23 mouse cellular contexts compared by ENCODE assay signal in the genomic region with DNA sequence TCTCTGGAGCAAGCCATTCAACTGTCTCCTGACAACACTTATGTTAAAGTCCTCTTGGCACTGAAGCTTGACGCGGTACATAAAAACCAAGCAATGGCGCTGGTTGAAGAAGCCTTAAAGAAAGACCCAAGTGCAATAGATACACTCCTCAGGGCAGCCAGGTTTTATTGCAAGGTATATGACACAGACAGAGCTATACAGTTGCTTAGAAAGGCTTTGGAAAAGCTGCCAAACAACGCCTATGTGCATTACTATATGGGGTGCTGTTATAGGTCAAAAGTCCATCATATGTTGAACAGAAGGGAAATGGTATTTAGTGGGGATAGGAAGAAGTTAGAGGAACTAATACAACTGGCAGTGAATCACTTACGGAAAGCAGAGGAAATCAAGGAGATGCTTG. TPM values are rescaled to one million over a fixed set of nuclear protein-coding genes. Genes with fewer than 3 reads are reported as not detected.
A peak's percentile ranks its signal among the peaks of the same experiment; 100 is the strongest.
DNase-seq lines count a peak whose midpoint lies in the region; ATAC-seq and TF ChIP-seq lines count a peak whose summit lies in the region.
"Had no signal": no experiment of that assay in that cellular context is flagged by ENCODE, and none has a peak within 500 bp of the region (broad histone marks: within the 10 kb centered on the region; RNA-seq: fewer than 3 reads in every experiment).

No protein-coding gene starts in this region.

- no peak for TF ChIP-seq CTCF in intestine, postnatal 0 days (IDR thresholded peaks at IDR 0.05; ENCODE audit: low read depth)
- no peak for TF ChIP-seq CTCF in small intestine, adult 2 months (IDR thresholded peaks at IDR 0.05; ENCODE audit: extremely low read depth, insufficient read length, insufficient replicate concordance, low read depth, low read length)
- no peak for TF ChIP-seq CTCF in cerebellum, adult 2 months (IDR thresholded peaks at IDR 0.05; ENCODE audit: borderline replicate concordance, insufficient read depth, low read depth, low read length)

- no peak for TF ChIP-seq POLR2A in small intestine, adult 2 months (IDR thresholded peaks at IDR 0.05; ENCODE audit: low read depth, low read length)
- no peak for TF ChIP-seq POLR2A in cerebellum, adult 2 months (IDR thresholded peaks at IDR 0.05; ENCODE audit: borderline replicate concordance, insufficient read depth, low read length)

- ATAC-seq in intestine, embryonic 16.5 days, result 0 out of 2 replicates have a peak, but pooled peaks have one; percentile 63
- no peak for ATAC-seq in intestine, embryonic 15.5 days
- ATAC-seq in intestine, postnatal 0 days, result peak; percentile 61
- ATAC-seq: activated CD4-positive, CD25-positive, alpha-beta regulatory T cell, adult 4 months; CD4-positive, CD25-positive, alpha-beta regulatory T cell, adult 4 months; Patski had no signal

- WGBS in intestine, embryonic 16.5 days, result 82% methylated on average over 5 of the region's 5 CpGs
- WGBS in intestine, embryonic 15.5 days, result 89% methylated on average over 5 of the region's 5 CpGs
- 70% methylated on average over 5 of the region's 5 CpGs for WGBS in intestine, postnatal 0 days
- 49% methylated on average over 5 of the region's 5 CpGs for WGBS in large intestine, adult 2 months
- 49% methylated on average over 5 of the region's 5 CpGs for WGBS in small intestine, adult 2 months
- WGBS in cerebellum, adult 2 months, result 93% methylated on average over 5 of the region's 5 CpGs

- H3K9ac ChIP-seq in intestine, embryonic 16.5 days (ENCODE audit: low read depth, low read length), result no peak overlapping the region
- no peak overlapping the region for H3K9ac ChIP-seq in intestine, embryonic 15.5 days
- H3K9ac ChIP-seq in intestine, postnatal 0 days (ENCODE audit: low read depth, low read length), result no peak overlapping the region

- H3K4me2 ChIP-seq in intestine, embryonic 16.5 days (ENCODE audit: low read depth, low read length), result no peak overlapping the region
- H3K4me2 ChIP-seq in intestine, embryonic 15.5 days (replicated peaks), result no peak overlapping the region
- H3K4me2 ChIP-seq in intestine, postnatal 0 days (replicated peaks; ENCODE audit: low read depth), result no peak overlapping the region

- 0 out of 2 replicates have a peak, but pooled peaks cover 5% of the 10 kb centered on the region for H3K4me1 ChIP-seq in intestine, embryonic 16.5 days (ENCODE audit: control insufficient read depth, insufficient read depth, low read length)
- H3K4me1 ChIP-seq in intestine, embryonic 15.5 days (replicated peaks), result no peaks in the 10 kb centered on the region
- H3K4me1 ChIP-seq in intestine, postnatal 0 days (replicated peaks; ENCODE audit: control insufficient read depth, insufficient read depth, low read length), result 0 out of 2 replicates have a peak, but pooled peaks cover 3% of the 10 kb centered on the region
- H3K4me1 ChIP-seq in small intestine, adult 2 months (ENCODE audit: control insufficient read depth, insufficient read depth, insufficient read length, low read length), result peaks cover 11% of the 10 kb centered on the region; the same call in 1 of the 2 replicates
- H3K4me1 ChIP-seq in cerebellum, adult 2 months (ENCODE audit: control insufficient read depth, insufficient read depth, low read length), result no peaks in the 10 kb centered on the region

- no peak overlapping the region for H3K27ac ChIP-seq in intestine, embryonic 16.5 days (ENCODE audit: low read length)
- no peak overlapping the region for H3K27ac ChIP-seq in intestine, embryonic 15.5 days
- H3K27ac ChIP-seq in intestine, postnatal 0 days (ENCODE audit: low read depth, low read length), result no peak overlapping the region
- H3K27ac ChIP-seq in small intestine, adult 2 months (ENCODE audit: insufficient read depth, low read depth, low read length), result peak overlapping the region; percentile 9; the same call in 1 of the 2 replicates
- H3K27ac ChIP-seq in cerebellum, adult 2 months (ENCODE audit: insufficient read depth, low read length), result no peak overlapping the region

- H3K36me3 ChIP-seq in intestine, embryonic 16.5 days (ENCODE audit: control insufficient read depth, insufficient read depth, low read length), result no peaks in the 10 kb centered on the region; the same call in 1 of the 2 replicates
- no peaks in the 10 kb centered on the region for H3K36me3 ChIP-seq in intestine, embryonic 15.5 days
- H3K36me3 ChIP-seq in intestine, postnatal 0 days (ENCODE audit: control insufficient read depth, insufficient read depth), result no peaks in the 10 kb centered on the region; the same call in 1 of the 2 replicates
- H3K36me3 ChIP-seq in small intestine, adult 2 months (ENCODE audit: control insufficient read depth, insufficient read depth, low read length), result no peaks in the 10 kb centered on the region; the same call in 1 of the 2 replicates
- H3K36me3 ChIP-seq: G1E had no signal

- peak; percentile 64 for DNase-seq in large intestine, adult 2 months (ENCODE audit: low read depth, low spot score)
- DNase-seq in cerebellum, adult 18-20 months, result no peak
- DNase-seq in cerebellum, adult 2 months, result no peak
- DNase-seq in kidney, postnatal 10 days, result no peak
- DNase-seq: adrenal gland, adult 2 months; adrenal gland, adult 8-10 months; adrenal gland, postnatal 10 days; adrenal gland, postnatal 14 days; adrenal gland, postnatal 25 days; adrenal gland, postnatal 36 days; B cell, adult 2 months; cerebellum, adult 11 months; cerebellum, adult 11-12 months had no signal

- H3K9me3 ChIP-seq in intestine, embryonic 16.5 days (ENCODE audit: control insufficient read depth, low read length), result no peaks in the 10 kb centered on the region
- H3K9me3 ChIP-seq in intestine, embryonic 15.5 days, result no peaks in the 10 kb centered on the region
- H3K9me3 ChIP-seq in intestine, postnatal 0 days (ENCODE audit: control insufficient read depth), result no peaks in the 10 kb centered on the region
- H3K9me3 ChIP-seq: G1E had no signal

- no peaks in the 10 kb centered on the region for H3K27me3 ChIP-seq in intestine, embryonic 16.5 days (replicated peaks; ENCODE audit: control insufficient read depth, insufficient read depth, low read length)
- no peaks in the 10 kb centered on the region for H3K27me3 ChIP-seq in intestine, embryonic 15.5 days (replicated peaks)
- H3K27me3 ChIP-seq in intestine, postnatal 0 days (replicated peaks; ENCODE audit: control insufficient read depth, insufficient read depth, low read length), result no peaks in the 10 kb centered on the region
- H3K27me3 ChIP-seq in small intestine, adult 2 months (ENCODE audit: control insufficient read depth, insufficient read depth, low read length), result no peaks in the 10 kb centered on the region
- H3K27me3 ChIP-seq in cerebellum, adult 2 months (ENCODE audit: control insufficient read depth, insufficient read depth, low read length), result no peaks in the 10 kb centered on the region
- H3K27me3 ChIP-seq: CH12.LX, Patski had no signal

- no peak overlapping the region for H3K4me3 ChIP-seq in intestine, embryonic 16.5 days (ENCODE audit: low read length)
- H3K4me3 ChIP-seq in intestine, embryonic 15.5 days (replicated peaks), result no peak overlapping the region
- H3K4me3 ChIP-seq in intestine, postnatal 0 days (ENCODE audit: low read depth, low read length), result no peak overlapping the region
- no peak overlapping the region for H3K4me3 ChIP-seq in small intestine, adult 2 months (ENCODE audit: low read depth, low read length)
- no peak overlapping the region for H3K4me3 ChIP-seq in cerebellum, adult 2 months (replicated peaks; ENCODE audit: insufficient read depth, low read depth, low read length)

RNA-seq across cellular contexts. Expression of a gene that starts 9.7 kb away (rescaled TPM):
- 0.70 and 1.6 TPM in 2 replicates for polyA plus RNA-seq in intestine, embryonic 16.5 days (2015; fragmentation: Nextera tagmentation; extraction: Ambion mirVana)
- polyA plus RNA-seq in intestine, embryonic 15.5 days (2015; fragmentation: Nextera tagmentation; extraction: Ambion mirVana), result 0.81 and 1.5 TPM in 2 replicates
- polyA plus RNA-seq in intestine, postnatal 0 days (2015; fragmentation: Nextera tagmentation; extraction: Ambion mirVana), result 43.5 and 50.2 TPM in 2 replicates
- 3.0 and 3.9 TPM in 2 replicates for polyA plus RNA-seq in large intestine, adult 2 months (2012; rRNA removed)
- 0.38 and 2.7 TPM in 2 replicates for polyA plus RNA-seq in small intestine, adult 2 months (2012; rRNA removed)
- 13.3 and 15.9 TPM in 2 replicates for polyA plus RNA-seq in cerebellum, adult 2 months (2012; rRNA removed)
- polyA plus RNA-seq: G1E had no signal

RNA-seq across cellular contexts. Expression of a gene that starts 23.2 kb away (rescaled TPM):
- polyA plus RNA-seq in intestine, embryonic 16.5 days (2015; fragmentation: Nextera tagmentation; extraction: Ambion mirVana), result 5.7 and 5.8 TPM in 2 replicates
- 6.3 and 6.7 TPM in 2 replicates for polyA plus RNA-seq in intestine, embryonic 15.5 days (2015; fragmentation: Nextera tagmentation; extraction: Ambion mirVana)
- 13.1 and 15.1 TPM in 2 replicates for polyA plus RNA-seq in intestine, postnatal 0 days (2015; fragmentation: Nextera tagmentation; extraction: Ambion mirVana)
- 0.63 and 1.3 TPM in 2 replicates for polyA plus RNA-seq in large intestine, adult 2 months (2012; rRNA removed)
- 0.08 and 0.25 TPM in 2 replicates for polyA plus RNA-seq in small intestine, adult 2 months (2012; rRNA removed)
- 2.7 and 4.0 TPM in 2 replicates for polyA plus RNA-seq in cerebellum, adult 2 months (2012; rRNA removed)
- polyA plus RNA-seq: G1E had no signal

RNA-seq across cellular contexts. Expression of a gene that starts 28.1 kb away (rescaled TPM):
- polyA plus RNA-seq in intestine, embryonic 16.5 days (2015; fragmentation: Nextera tagmentation; extraction: Ambion mirVana), result 0.86 and 0.88 TPM in 2 replicates
- polyA plus RNA-seq in intestine, embryonic 15.5 days (2015; fragmentation: Nextera tagmentation; extraction: Ambion mirVana), result 0.53 and 0.59 TPM in 2 replicates
- polyA plus RNA-seq in intestine, postnatal 0 days (2015; fragmentation: Nextera tagmentation; extraction: Ambion mirVana), result 18.8 and 19.4 TPM in 2 replicates
- polyA plus RNA-seq in large intestine, adult 2 months (2012; rRNA removed), result 31.2 and 37.2 TPM in 2 replicates
- polyA plus RNA-seq in small intestine, adult 2 months (2012; rRNA removed), result 6.3 and 8.4 TPM in 2 replicates
- 0.93 and 1.1 TPM in 2 replicates for polyA plus RNA-seq in cerebellum, adult 2 months (2012; rRNA removed)
- polyA plus RNA-seq: C2C12, G1E had no signal

RNA-seq across cellular contexts. Expression of a gene that starts 34.1 kb away (rescaled TPM):
- 0.15 and 0.32 TPM in 2 replicates for polyA plus RNA-seq in intestine, embryonic 16.5 days (2015; fragmentation: Nextera tagmentation; extraction: Ambion mirVana)
- 0.23 and 0.29 TPM in 2 replicates for polyA plus RNA-seq in intestine, embryonic 15.5 days (2015; fragmentation: Nextera tagmentation; extraction: Ambion mirVana)
- polyA plus RNA-seq in intestine, postnatal 0 days (2015; fragmentation: Nextera tagmentation; extraction: Ambion mirVana), result 2.2 and 2.3 TPM in 2 replicates
- polyA plus RNA-seq in large intestine, adult 2 months (2012; rRNA removed), result 0.85 and 0.92 TPM in 2 replicates
- 0.20 and 0.90 TPM in 2 replicates for polyA plus RNA-seq in small intestine, adult 2 months (2012; rRNA removed)
- 5.5 and 5.8 TPM in 2 replicates for polyA plus RNA-seq in cerebellum, adult 2 months (2012; rRNA removed)
- polyA plus RNA-seq: C2C12, G1E had no signal

RNA-seq across cellular contexts. Expression of a gene that starts 46.4 kb away (rescaled TPM):
- polyA plus RNA-seq in intestine, embryonic 16.5 days (2015; fragmentation: Nextera tagmentation; extraction: Ambion mirVana), result 39.9 and 42.2 TPM in 2 replicates
- 30.7 and 34.9 TPM in 2 replicates for polyA plus RNA-seq in intestine, embryonic 15.5 days (2015; fragmentation: Nextera tagmentation; extraction: Ambion mirVana)
- polyA plus RNA-seq in intestine, postnatal 0 days (2015; fragmentation: Nextera tagmentation; extraction: Ambion mirVana), result 191 and 206 TPM in 2 replicates
- polyA plus RNA-seq in large intestine, adult 2 months (2012; rRNA removed), result 14.4 and 19.0 TPM in 2 replicates
- polyA plus RNA-seq in small intestine, adult 2 months (2012; rRNA removed), result 17.9 and 21.7 TPM in 2 replicates
- 16.6 and 18.1 TPM in 2 replicates for polyA plus RNA-seq in cerebellum, adult 2 months (2012; rRNA removed)
- polyA plus RNA-seq: G1E had no signal
